In genomic region chr8:4250306-4250970, GRCm38 (mm10) we compare ENCODE assay signal across 8 mouse cellular contexts. TPM values are rescaled to one million over a fixed set of nuclear protein-coding genes. Genes with fewer than 3 reads are reported as not detected.
A peak's percentile ranks its signal among the peaks of the same experiment; 100 is the strongest.
DNase-seq lines count a peak whose midpoint lies in the region; ATAC-seq and TF ChIP-seq lines count a peak whose summit lies in the region.

No protein-coding gene starts in this region.

- H3K4me3 ChIP-seq in neural tube, embryonic 15.5 days (replicated peaks): no peak overlapping the region
- no peak overlapping the region for H3K4me3 ChIP-seq in cortical plate, adult 2 months (ENCODE audit: insufficient read depth, low read length)
- H3K4me3 ChIP-seq in midbrain, postnatal 0 days (ENCODE audit: low read depth, low read length): no peak overlapping the region

- TF ChIP-seq CTCF in cortical plate, adult 2 months (IDR thresholded peaks at IDR 0.05; ENCODE audit: extremely low read depth, insufficient read depth, low read length): peak; percentile 76
- TF ChIP-seq CTCF in midbrain, postnatal 0 days (IDR thresholded peaks at IDR 0.05): peak; percentile 82

- ATAC-seq in neural tube, embryonic 15.5 days (ENCODE audit: low FRiP score): no peak
- no peak for ATAC-seq in midbrain, postnatal 0 days (ENCODE audit: low FRiP score)

- intact Hi-C loops in gastrocnemius, postnatal 14 days (cut with DNase I; ENCODE audit: low total_unique reads): no loop called here
- intact Hi-C loops in left cerebral cortex, postnatal 4 days (cut with DNase I): no loop called here

- H3K27me3 ChIP-seq in neural tube, embryonic 15.5 days (replicated peaks): no peaks in the 10 kb centered on the region
- H3K27me3 ChIP-seq in midbrain, postnatal 0 days (ENCODE audit: insufficient read depth, low read length): no peaks in the 10 kb centered on the region

- H3K9ac ChIP-seq in neural tube, embryonic 15.5 days (replicated peaks): no peak overlapping the region
- H3K9ac ChIP-seq in midbrain, postnatal 0 days (replicated peaks; ENCODE audit: low read length, poor library complexity, severe bottlenecking): 0 out of 2 replicates have a peak overlapping the region, but pooled peaks have one; percentile 19

- no peaks in the 10 kb centered on the region for H3K9me3 ChIP-seq in neural tube, embryonic 15.5 days (replicated peaks)
- H3K9me3 ChIP-seq in midbrain, postnatal 0 days (ENCODE audit: low read length): no peaks in the 10 kb centered on the region

- H3K4me2 ChIP-seq in neural tube, embryonic 15.5 days: no peak overlapping the region
- no peak overlapping the region for H3K4me2 ChIP-seq in midbrain, postnatal 0 days (ENCODE audit: low read depth, low read length, poor library complexity, severe bottlenecking)

- peaks cover 36% of the 10 kb centered on the region for H3K4me1 ChIP-seq in neural tube, embryonic 15.5 days
- peaks cover 3% of the 10 kb centered on the region for H3K4me1 ChIP-seq in cortical plate, adult 2 months (ENCODE audit: control insufficient read depth, insufficient read depth, low read length)
- H3K4me1 ChIP-seq in midbrain, postnatal 0 days (ENCODE audit: insufficient read depth, low read length): no peaks in the 10 kb centered on the region

- H3K27ac ChIP-seq in neural tube, embryonic 15.5 days (replicated peaks): no peak overlapping the region
- H3K27ac ChIP-seq in cortical plate, adult 2 months (ENCODE audit: insufficient read depth, low read length): no peak overlapping the region
- no peak overlapping the region for H3K27ac ChIP-seq in midbrain, postnatal 0 days (ENCODE audit: low read depth, low read length)

- no peak for TF ChIP-seq POLR2A in cortical plate, adult 2 months (IDR thresholded peaks at IDR 0.05; ENCODE audit: extremely low read depth, insufficient read depth, low read length)

- peak; percentile 85 for DNase-seq in neural tube, embryonic 10.5 days (ENCODE audit: extremely low spot score, low spot score)
- peak; percentile 87 for DNase-seq in gastrocnemius, postnatal 14 days
- peak; percentile 83 for DNase-seq in kidney, adult 18-20 months
- peak; percentile 89 for DNase-seq in left cerebral cortex, postnatal 4 days
- peak; percentile 78 for DNase-seq in midbrain, postnatal 0 days (ENCODE audit: low spot score)
- peak; percentile 60 to 81 for DNase-seq in spleen, postnatal 14 days (ENCODE audit: low spot score in 2 of 2)

- WGBS in neural tube, embryonic 15.5 days: 32% methylated on average over 26 of the region's 26 CpGs
- WGBS in midbrain, postnatal 0 days: 33% methylated on average over 26 of the region's 26 CpGs

- H3K36me3 ChIP-seq in neural tube, embryonic 15.5 days: peaks cover 50% of the 10 kb centered on the region
- H3K36me3 ChIP-seq in midbrain, postnatal 0 days (ENCODE audit: insufficient read depth, low read length): peaks cover 32% of the 10 kb centered on the region

RNA-seq across cellular contexts. Expression of gene Tgfbr3l, which starts 2.4 kb away (rescaled TPM):
- polyA plus RNA-seq in neural tube, embryonic 15.5 days (2015; fragmentation: Nextera tagmentation; extraction: Ambion mirVana): 3.2 and 3.4 TPM in 2 replicates
- polyA plus RNA-seq in cortical plate, adult 2 months (2012; rRNA removed): 26.4 and 27.5 TPM in 2 replicates
- total RNA-seq in gastrocnemius, postnatal 14 days (2021): 1 to 10 TPM; 1.8 to 3.4 TPM
- 10 to 100 TPM in 1 of 2 experiments, 1 to 10 TPM in 1; 8.7 to 12.9 TPM for total RNA-seq in left cerebral cortex, postnatal 4 days (2021)
- total RNA-seq in midbrain, postnatal 0 days (2014; rRNA removed): 8.2 and 15.3 TPM in 2 replicates
- polyA plus RNA-seq in midbrain, postnatal 0 days (2015; fragmentation: Nextera tagmentation; extraction: Ambion mirVana): 3.5 and 5.1 TPM in 2 replicates

RNA-seq across cellular contexts. Expression of gene Snapc2, which starts 2.4 kb away (rescaled TPM):
- 63.6 and 69.3 TPM in 2 replicates for polyA plus RNA-seq in neural tube, embryonic 15.5 days (2015; fragmentation: Nextera tagmentation; extraction: Ambion mirVana)
- polyA plus RNA-seq in cortical plate, adult 2 months (2012; rRNA removed): 48.8 and 48.9 TPM in 2 replicates
- total RNA-seq in gastrocnemius, postnatal 14 days (2021): 10 to 100 TPM; 10.1 to 12.2 TPM
- 10 to 100 TPM; 32.6 to 34.4 TPM for total RNA-seq in left cerebral cortex, postnatal 4 days (2021)
- 60.4 and 74.3 TPM in 2 replicates for total RNA-seq in midbrain, postnatal 0 days (2014; rRNA removed)
- 64.8 and 68.1 TPM in 2 replicates for polyA plus RNA-seq in midbrain, postnatal 0 days (2015; fragmentation: Nextera tagmentation; extraction: Ambion mirVana)

RNA-seq across cellular contexts. Expression of gene Ctxn1, which starts 8.6 kb away (rescaled TPM):
- 229 and 269 TPM in 2 replicates for polyA plus RNA-seq in neural tube, embryonic 15.5 days (2015; fragmentation: Nextera tagmentation; extraction: Ambion mirVana)
- polyA plus RNA-seq in cortical plate, adult 2 months (2012; rRNA removed): 1,021 and 1,048 TPM in 2 replicates
- total RNA-seq in gastrocnemius, postnatal 14 days (2021): 1 to 10 TPM; 1.4 to 2.5 TPM
- total RNA-seq in left cerebral cortex, postnatal 4 days (2021): 100 to 1,000 TPM; 421 to 425 TPM
- total RNA-seq in midbrain, postnatal 0 days (2014; rRNA removed): 78.5 and 91.4 TPM in 2 replicates
- 250 and 259 TPM in 2 replicates for polyA plus RNA-seq in midbrain, postnatal 0 days (2015; fragmentation: Nextera tagmentation; extraction: Ambion mirVana)

RNA-seq across cellular contexts. Expression of gene Gm49320, which starts 11.8 kb away (rescaled TPM):
- polyA plus RNA-seq in neural tube, embryonic 15.5 days (2015; fragmentation: Nextera tagmentation; extraction: Ambion mirVana): 1.1 and 1.3 TPM in 2 replicates
- 4.8 and 5.8 TPM in 2 replicates for polyA plus RNA-seq in cortical plate, adult 2 months (2012; rRNA removed)
- total RNA-seq in gastrocnemius, postnatal 14 days (2021): under 1 TPM in 1 of 2 experiments, not detected in 1; 0.18 TPM
- under 1 TPM in 1 of 2 experiments, not detected in 1; 0.74 TPM for total RNA-seq in left cerebral cortex, postnatal 4 days (2021)
- total RNA-seq in midbrain, postnatal 0 days (2014; rRNA removed): 0.11 and 0.61 TPM in 2 replicates
- 0.45 and 0.85 TPM in 2 replicates for polyA plus RNA-seq in midbrain, postnatal 0 days (2015; fragmentation: Nextera tagmentation; extraction: Ambion mirVana)

RNA-seq across cellular contexts. Expression of gene Map2k7, which starts 11.9 kb away (rescaled TPM):
- 26.9 and 30.6 TPM in 2 replicates for polyA plus RNA-seq in neural tube, embryonic 15.5 days (2015; fragmentation: Nextera tagmentation; extraction: Ambion mirVana)
- polyA plus RNA-seq in cortical plate, adult 2 months (2012; rRNA removed): 60.4 and 60.6 TPM in 2 replicates
- 10 to 100 TPM; 60.5 to 74.6 TPM for total RNA-seq in gastrocnemius, postnatal 14 days (2021)
- total RNA-seq in left cerebral cortex, postnatal 4 days (2021): 10 to 100 TPM; 62.9 to 65.4 TPM
- 32.8 and 42.3 TPM in 2 replicates for total RNA-seq in midbrain, postnatal 0 days (2014; rRNA removed)
- polyA plus RNA-seq in midbrain, postnatal 0 days (2015; fragmentation: Nextera tagmentation; extraction: Ambion mirVana): 29.3 and 29.4 TPM in 2 replicates

Comparison
In these comparisons a context has a peak if more than half of its experiments do, and no peak if none do; other contexts are left out.
1. RNA of gene Ctxn1, which starts 8.6 kb away (total RNA-seq): 421 to 425 TPM in left cerebral cortex, postnatal 4 days and 78.5 to 91.4 TPM in midbrain, postnatal 0 days; 1.4 to 2.5 TPM in gastrocnemius, postnatal 14 days; every median in the first group is over 10 times any median in the second.
2. Peak in every context shown above with its lines, with median percentiles within 50 percentile points of each other: DNase-seq.